Mouse (Mus musculus) heart, adult 11 months (tissue): ENCODE results near the gene Hmces.

Experiments used
- DNase-seq: peaks from one replicate; pipeline ENCODE4 v3.0.0; 2022

Gene Hmces

DNA sequence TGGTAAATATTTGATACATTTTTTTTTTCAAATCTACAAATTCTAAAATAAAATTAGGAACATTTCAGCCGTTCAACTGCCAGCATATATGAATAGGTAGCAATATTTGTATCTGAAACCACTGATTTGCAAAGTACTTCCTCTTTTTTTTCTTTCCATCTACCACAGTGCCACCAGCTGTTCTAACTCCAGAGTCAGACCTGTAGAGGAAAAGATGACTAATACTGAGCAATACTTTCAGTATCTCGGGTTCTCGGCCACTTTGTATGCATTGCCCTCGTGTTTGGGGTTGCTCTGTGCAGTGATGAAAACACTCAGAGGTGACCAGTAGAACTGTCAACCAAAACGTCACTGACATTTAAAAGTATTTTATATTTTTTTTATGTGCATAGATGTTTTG is 2.2 kb downstream of the Hmces start:
- DNase-seq: no peak

DNA sequence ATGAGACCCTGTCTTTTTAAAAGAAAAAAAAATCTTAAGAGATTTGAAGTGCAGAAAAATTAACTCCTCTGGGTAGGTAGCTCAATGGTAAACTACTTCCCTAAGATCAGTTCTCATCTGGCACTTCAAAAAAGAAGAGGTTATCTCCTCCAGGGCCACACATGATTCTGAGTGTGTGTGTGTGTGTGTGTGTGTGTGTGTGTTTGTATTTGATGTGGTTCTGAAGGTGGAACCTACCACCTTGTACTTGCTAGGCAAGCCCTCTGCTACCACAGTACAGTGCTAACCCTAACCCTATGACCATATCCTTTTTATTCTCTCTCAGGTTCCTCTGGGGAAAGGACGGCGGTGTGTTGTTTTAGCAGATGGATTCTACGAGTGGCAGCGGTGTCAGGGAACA is 7.5 kb downstream of the Hmces start:
- no peak for DNase-seq

DNA sequence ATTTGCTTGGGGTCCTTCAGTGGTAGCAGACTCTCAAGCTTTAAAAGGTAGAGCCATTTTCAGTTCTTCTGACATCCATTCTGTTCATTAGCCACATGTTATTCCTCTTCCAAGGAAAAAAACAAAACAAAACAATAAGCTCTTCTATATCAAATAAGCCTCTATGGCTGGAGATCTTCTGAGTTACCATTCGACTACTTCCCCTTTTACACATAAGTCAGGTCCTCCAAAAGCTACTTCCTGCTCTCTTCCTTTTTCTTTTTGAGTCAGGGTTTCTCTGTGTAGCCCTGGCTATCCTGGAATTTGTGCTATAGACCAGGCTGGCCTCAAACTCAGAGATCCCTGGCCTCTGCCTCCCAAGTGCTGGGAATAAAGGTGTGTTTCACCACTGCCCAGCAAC is 9.9 kb downstream of the Hmces start:
- DNase-seq: no peak

DNA sequence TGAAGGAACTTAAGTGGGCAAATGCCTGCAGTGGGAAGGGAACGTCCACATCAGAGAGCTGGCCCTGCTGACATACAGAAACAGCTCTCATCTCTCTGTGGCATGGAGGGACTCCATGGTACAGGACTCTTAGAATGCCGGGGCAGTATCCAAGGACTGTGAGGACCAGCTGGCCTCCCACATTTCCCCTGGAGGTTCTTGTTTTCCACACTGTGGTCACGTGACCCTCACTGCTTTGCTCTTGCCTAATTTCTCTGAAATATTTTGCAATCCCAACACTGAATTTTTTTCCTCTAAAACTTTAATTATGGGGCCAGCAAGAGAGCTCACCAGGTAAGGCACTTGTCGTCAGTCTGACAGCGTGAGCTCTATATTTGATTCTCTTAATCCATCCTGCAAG is 21.3 kb downstream of the Hmces start:
- peak; percentile 96 for DNase-seq

DNA sequence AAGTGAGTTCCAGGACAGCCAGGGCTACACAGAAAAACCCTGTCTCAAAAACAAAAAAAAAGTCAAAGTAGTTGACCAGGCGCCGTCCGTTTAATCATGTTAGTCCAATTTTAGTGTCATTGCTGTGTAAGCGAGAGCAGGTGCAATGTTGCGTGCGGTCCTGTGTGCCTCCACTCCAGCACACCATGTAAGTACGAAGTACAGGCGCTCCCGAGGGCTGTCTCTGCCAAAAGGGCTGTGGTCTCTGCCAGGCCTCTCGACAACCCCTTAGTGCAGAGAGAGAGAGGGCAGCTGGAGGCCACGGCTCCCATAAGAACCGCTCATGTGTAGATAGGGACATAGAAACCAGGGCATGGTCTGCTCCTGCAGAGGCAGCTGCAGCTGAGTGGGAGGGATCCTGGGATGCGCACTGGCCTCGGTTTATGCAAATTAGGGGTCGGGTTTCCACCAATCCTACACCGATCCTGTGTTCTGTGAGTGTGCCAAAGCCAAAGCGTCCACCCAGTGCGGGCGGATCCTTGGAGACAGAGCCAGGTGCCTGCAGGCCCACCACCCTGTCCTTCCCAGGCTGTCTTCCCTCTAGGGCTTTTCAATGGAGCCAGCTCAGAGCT is 23.5 kb downstream of the Hmces start:
- peak; percentile 92 for DNase-seq

DNA sequence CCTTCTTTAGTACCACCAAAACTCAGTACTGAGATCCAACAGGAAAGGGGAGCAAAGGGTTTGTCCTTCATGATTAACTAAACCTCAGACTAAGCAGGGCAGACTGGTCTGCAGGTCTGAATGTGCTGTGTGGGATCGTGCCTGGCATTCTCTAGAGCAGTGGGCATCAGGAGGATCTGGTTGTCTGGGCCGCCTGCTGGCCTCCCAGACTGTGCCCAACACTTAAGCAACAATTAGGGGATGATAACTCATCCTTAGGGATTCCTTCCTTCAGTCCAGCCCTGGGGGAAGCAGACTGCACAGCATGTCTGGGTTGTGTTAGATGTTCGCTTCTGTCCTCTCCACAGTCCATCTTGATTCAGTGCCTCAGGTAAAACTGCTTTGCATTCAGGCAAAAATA is 25.2 kb downstream of the Hmces start:
- peak; percentile 68 for DNase-seq

DNA sequence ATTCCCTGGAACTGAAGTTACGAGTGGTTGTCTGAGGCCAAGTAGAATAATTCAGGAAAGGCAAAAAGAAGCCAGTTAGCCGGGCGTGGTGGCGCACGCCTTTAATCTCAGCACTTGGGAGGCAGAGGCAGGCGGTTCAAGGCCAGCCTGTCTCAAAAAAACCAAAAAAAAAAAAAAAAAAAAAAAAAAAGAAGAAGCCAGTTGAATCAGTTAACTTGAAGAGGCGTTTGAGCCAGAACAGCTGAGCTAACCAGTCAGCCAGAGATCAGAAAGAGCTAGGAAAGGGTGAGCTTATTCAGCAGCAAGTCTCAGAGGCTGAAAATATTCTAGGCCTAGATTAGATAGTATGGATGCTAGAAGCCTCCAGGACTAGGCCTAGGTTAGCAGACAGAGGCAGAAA is 28.4 kb downstream of the Hmces start:
- peak; percentile 34 for DNase-seq

DNA sequence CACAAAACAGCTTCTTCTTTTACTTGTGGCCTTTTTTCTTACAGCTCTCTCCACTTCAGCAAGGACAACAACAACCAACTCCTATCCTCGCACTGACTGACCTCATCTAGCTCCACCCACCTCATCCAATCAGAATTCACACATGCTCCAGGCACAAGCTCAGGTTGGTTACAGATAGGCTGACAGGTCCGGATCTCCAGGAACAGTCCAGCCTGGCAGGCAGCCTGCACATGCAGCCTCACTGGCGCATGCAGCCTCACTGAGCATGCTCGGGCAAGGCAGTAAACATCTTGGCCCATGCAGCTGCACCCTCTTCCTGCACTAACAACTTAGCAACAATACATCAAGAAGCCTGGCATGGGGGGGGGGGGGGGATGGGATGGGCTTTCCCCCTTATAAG is 48.7 kb downstream of the Hmces start:
- DNase-seq: peak; percentile 70

DNA sequence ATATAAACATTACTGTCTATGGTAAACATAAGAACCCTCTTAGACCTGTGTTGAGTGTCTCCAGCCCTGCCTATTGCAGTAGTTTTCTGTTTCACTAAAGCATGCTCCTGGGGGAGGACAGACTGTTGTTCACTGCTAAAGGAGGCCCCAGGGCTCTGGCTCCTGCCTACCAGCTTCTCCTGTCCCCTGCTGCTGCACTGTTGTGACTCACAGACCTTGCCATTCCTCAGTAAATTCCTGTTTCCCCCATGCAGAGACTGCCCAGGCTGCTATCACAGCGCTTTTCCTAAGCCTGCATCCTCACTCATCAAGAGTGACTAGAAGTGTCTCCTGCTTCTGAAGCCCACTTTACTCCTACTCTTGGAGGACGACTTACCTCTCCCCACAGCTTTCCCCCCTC is 56.3 kb downstream of the Hmces start:
- peak; percentile 71 for DNase-seq

DNA sequence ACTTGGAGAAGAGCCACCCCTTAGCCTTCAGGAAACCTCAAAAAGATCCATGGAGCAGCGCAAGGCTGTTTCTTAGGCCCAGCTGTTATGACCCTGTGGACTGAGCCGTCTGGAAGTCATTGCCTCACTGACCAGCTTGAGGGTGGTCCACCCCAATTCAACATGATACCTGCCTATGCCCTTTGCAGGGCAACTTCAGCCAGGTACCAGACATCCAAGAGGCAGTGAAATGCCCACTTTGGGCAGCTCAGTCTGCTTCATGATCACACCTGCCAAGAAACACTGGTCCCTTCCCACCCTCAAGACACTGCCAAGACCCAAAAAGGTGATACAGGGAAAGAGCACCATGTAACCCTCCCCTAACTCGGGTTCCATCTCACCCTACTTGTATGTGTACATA is 66.0 kb downstream of the Hmces start:
- no peak for DNase-seq

DNA sequence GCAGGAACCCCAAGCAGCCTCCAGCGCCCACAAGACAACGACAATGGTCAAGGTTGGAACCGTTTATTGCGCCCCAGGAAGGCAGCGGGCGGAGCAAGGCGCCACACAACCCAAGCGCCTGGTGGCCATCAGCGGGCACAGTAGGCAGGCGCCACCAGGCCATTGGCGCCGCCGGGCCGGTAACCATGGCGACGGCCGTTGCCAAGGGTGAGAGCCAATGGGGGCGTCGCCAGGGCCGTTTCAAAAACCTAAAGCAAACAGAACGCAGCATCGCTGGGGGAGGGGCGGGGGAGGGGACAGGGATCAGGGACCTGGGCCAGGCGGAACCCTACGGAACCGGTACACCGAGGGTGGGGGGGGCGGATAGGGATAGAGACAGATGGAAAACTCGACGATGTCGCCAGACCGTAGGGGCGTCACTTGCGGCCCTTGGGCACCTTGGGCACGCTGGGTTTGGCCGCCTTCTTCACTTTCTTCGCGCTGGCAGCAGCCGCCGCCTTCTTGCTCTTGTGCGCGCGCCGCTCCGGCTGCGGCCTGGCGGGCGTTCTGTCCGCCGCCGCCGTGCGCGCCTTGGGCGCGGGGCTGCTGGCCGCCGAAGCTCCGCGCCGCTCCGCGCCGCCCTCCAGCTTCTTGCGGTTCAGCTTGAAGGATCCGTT is 66.8 kb downstream of the Hmces start:
- peak; percentile 92 for DNase-seq

DNA sequence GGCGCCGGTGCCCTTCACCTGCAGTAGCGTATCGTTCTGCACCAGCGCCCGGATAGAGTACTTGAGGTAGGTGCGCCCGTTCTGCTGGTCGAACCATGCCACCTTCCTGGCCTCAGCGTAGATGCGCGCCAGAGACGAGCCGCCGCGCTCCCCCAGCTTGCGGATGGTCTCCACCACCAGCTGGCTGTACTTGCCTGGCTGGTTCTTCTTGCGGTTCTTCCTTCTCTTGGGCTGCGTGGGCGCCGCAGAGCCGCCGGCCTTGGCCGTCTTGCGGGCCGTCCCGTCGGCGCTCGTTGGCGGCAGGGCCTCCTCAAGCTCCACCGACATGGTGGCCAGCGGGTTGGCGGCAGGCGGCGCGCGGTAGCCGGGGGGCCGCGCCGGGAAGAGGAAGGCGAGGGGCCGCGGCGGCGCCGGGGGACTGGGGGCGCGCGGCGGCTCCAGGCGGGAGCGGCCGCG is 67.3 kb downstream of the Hmces start:
- DNase-seq: no peak

DNA sequence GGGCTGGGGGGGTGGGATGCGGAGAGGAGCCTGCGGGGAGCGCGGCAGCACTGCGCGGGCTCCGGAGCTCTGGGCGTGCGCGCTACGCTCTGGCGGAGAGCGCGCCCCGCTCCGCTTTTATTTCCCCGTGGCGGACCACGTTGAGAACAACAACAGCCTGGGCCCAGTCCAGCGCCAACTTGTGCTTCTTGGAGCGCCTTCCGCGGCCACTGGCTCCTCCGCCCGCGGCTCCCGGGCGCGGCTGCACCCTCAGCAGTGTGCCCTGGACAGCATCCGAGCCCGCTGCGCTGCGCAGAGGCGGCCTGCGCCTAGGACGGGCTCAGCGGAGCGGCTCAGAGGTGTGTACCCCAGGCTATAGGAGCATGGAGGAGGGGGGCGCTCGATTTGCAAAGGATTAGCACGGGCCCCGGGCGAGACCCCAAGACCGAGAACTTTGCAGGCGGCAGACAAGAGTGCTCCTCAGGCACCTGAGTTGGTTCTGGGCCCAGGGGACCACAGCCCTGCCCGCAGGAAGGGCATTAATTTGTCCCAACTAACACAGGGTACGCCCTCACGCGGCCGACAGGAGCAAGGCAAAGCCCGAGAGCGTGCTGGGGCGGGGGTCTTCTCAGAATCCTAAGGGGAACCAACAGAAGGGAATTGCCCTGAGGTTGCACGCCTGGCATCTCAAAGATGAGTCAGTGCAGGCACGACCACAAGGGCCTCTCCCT is 68.0 kb downstream of the Hmces start, which contains the start of gene H1fx:
H1fx (minus strand) TSS at position 91 of the 710 bp plus-strand sequence.
- DNase-seq: peak; percentile 92

DNA sequence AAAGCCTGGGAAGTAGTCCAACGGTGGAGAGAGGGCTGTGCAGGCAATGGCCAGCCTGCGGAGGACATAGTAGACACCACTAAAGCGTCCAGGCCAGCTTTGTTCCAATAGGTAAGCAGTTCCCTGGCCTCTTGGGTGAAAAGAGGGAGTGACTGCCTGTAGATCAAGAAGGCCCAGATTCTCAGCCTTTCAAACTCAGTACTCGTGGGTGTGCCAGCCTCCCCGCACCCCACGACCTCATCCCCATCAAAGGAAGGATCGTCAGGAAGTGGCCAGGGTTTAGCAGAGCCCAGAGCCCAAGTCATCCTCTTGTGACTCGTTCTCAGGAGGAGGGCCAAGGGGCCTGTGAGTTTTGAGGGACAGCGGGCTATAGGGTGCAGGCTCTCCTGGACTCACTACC is 68.8 kb downstream of the Hmces start:
- peak; percentile 89 for DNase-seq
